ENCODE assay signal across 8 mouse cellular contexts in genomic region chr9:106789363-106789762, GRCm38 (mm10). TPM values are rescaled to one million over a fixed set of nuclear protein-coding genes. Genes with fewer than 3 reads are reported as not detected.
DNase-seq lines count a peak whose midpoint lies in the region; ATAC-seq and TF ChIP-seq lines count a peak whose summit lies in the region.

No protein-coding gene starts in this region.

- H3K36me3 ChIP-seq in MEL (ENCODE audit: control insufficient read depth in 1 of 2, insufficient read depth in 2 of 2, low read length in 2 of 2) = peaks cover 0 to 9% of the 10 kb centered on the region in 2 experiments; a peak in 2 of 4 replicates
- H3K36me3 ChIP-seq in hindbrain, embryonic 10.5 days = no peaks in the 10 kb centered on the region

- peak; percentile 48 for DNase-seq in heart, adult 11 months
- no peak for DNase-seq in heart, postnatal 25 days (ENCODE audit: low spot score)
- peak; percentile 81 for DNase-seq in MEL (ENCODE audit: low read depth, low spot score)
- peak; percentile 4 for DNase-seq in hindbrain, embryonic 10.5 days (ENCODE audit: low spot score)
- no peak for DNase-seq in layer of hippocampus, adult 8-10 months (ENCODE audit: low spot score in 2 of 2)
- no peak for DNase-seq in cerebellum, adult 11-12 months
- DNase-seq in cerebellum, postnatal 4 days (ENCODE audit: low spot score in 2 of 2) = no peak

- TF ChIP-seq CTCF in MEL (IDR thresholded peaks at IDR 0.05 in 2 of 3, conservative IDR thresholded peaks at IDR 0.05 in 1 of 3; ENCODE audit: control insufficient read depth in 1 of 3, insufficient read depth in 1 of 3, low read depth in 2 of 3, low read length in 3 of 3, poor library complexity in 1 of 3, severe bottlenecking in 1 of 3) = no peak

- H3K4me3 ChIP-seq in MEL (ENCODE audit: control insufficient read depth in 1 of 2, insufficient read depth in 1 of 2, low read depth in 2 of 2, low read length in 2 of 2) = peak overlapping the region; percentile 51 to 88
- H3K4me3 ChIP-seq in hindbrain, embryonic 10.5 days = peak overlapping the region; percentile 98

- TF ChIP-seq EP300 in MEL (IDR thresholded peaks at IDR 0.05; ENCODE audit: low read depth in 1 of 2, low read length in 2 of 2) = peak in 1 of 2 experiments; percentile 34; a peak in 2 of 4 replicates

- no peak for TF ChIP-seq POLR2A in MEL (IDR thresholded peaks at IDR 0.05; ENCODE audit: control insufficient read depth in 1 of 2, insufficient read depth in 1 of 2, low read depth in 1 of 2, low read length in 2 of 2, poor library complexity in 1 of 2)

- no peaks in the 10 kb centered on the region; a peak in 2 of 4 replicates for H3K27me3 ChIP-seq in MEL (ENCODE audit: control insufficient read depth in 1 of 2, insufficient read depth in 2 of 2, low read length in 2 of 2)
- H3K27me3 ChIP-seq in hindbrain, embryonic 10.5 days (ENCODE audit: insufficient read depth, poor library complexity, severe bottlenecking) = no peaks in the 10 kb centered on the region

- ATAC-seq in megakaryocyte progenitor cell, adult 5-6 weeks (replicated peaks; ENCODE audit: poor library complexity) = peak; percentile 43

- H3K4me1 ChIP-seq in MEL (ENCODE audit: control insufficient read depth in 1 of 2, insufficient read depth in 2 of 2, low read length in 2 of 2) = peaks cover 0 to 4% of the 10 kb centered on the region in 2 experiments; a peak in 1 of 4 replicates
- H3K4me1 ChIP-seq in hindbrain, embryonic 10.5 days (replicated peaks) = peaks cover 19% of the 10 kb centered on the region

- peak overlapping the region; percentile 78 for H3K27ac ChIP-seq in MEL (ENCODE audit: control insufficient read depth, low read depth, low read length)
- peak overlapping the region; percentile 99 for H3K27ac ChIP-seq in hindbrain, embryonic 10.5 days

- WGBS in hindbrain, embryonic 10.5 days = 22% methylated on average over 10 of the region's 10 CpGs

- H3K79me2 ChIP-seq in MEL (ENCODE audit: control insufficient read depth, insufficient read depth, low read length, poor library complexity) = peaks cover 29% of the 10 kb centered on the region

- TF ChIP-seq RAD21 in MEL (IDR thresholded peaks at IDR 0.05; ENCODE audit: low read depth, low read length) = no peak

- intact Hi-C loops in heart, postnatal 25 days (cut with DNase I) = loop anchor here (2.0 kb wide), 1 partner anchor 31 kb away; the partner anchor contains the start of gene Dcaf1

- H3K9ac ChIP-seq in MEL (ENCODE audit: control insufficient read depth, low read depth, low read length, poor library complexity, severe bottlenecking) = peak overlapping the region; percentile 98

- H3K9me3 ChIP-seq in MEL (replicated peaks; ENCODE audit: insufficient read depth, low read length) = no peaks in the 10 kb centered on the region
- no peaks in the 10 kb centered on the region for H3K9me3 ChIP-seq in hindbrain, embryonic 10.5 days

TF ChIP-seq in MEL, 35 proteins besides CTCF, POLR2A, EP300 and RAD21:
- no peak for TF ChIP-seq ELF1 (IDR thresholded peaks at IDR 0.05; ENCODE audit: low read depth, low read length)
- no peak for TF ChIP-seq JUND (IDR thresholded peaks at IDR 0.05; ENCODE audit: low read depth, low read length)
- TF ChIP-seq BHLHE40 (IDR thresholded peaks at IDR 0.05; ENCODE audit: borderline replicate concordance, low read depth, low read length) = no peak
- TF ChIP-seq ZKSCAN1 (IDR thresholded peaks at IDR 0.05; ENCODE audit: low read depth, low read length) = 0 out of 2 replicates have a peak, but pooled peaks have one; percentile 25
- TF ChIP-seq KAT2A (conservative IDR thresholded peaks at IDR 0.05; ENCODE audit: low read depth, low read length) = no peak
- no peak for TF ChIP-seq MAZ (IDR thresholded peaks at IDR 0.05; ENCODE audit: low read depth, low read length)
- TF ChIP-seq ETS1 (IDR thresholded peaks at IDR 0.05; ENCODE audit: low read depth, low read length) = 0 out of 2 replicates have a peak, but pooled peaks have one; percentile 24
- TF ChIP-seq MEF2A (IDR thresholded peaks at IDR 0.05; ENCODE audit: extremely low read depth, insufficient replicate concordance, low read depth, low read length, poor library complexity, severe bottlenecking) = no peak
- TF ChIP-seq E2F4 (IDR thresholded peaks at IDR 0.05; ENCODE audit: borderline replicate concordance, low read depth, low read length) = no peak
- no peak for TF ChIP-seq POLR2AphosphoS5 (IDR thresholded peaks at IDR 0.05; ENCODE audit: borderline replicate concordance, low read depth, low read length)
- TF ChIP-seq ZMIZ1 (IDR thresholded peaks at IDR 0.05; ENCODE audit: low read depth, low read length) = 0 out of 2 replicates have a peak, but pooled peaks have one; percentile 7
- peak; percentile 23 for TF ChIP-seq NELFE (IDR thresholded peaks at IDR 0.05; ENCODE audit: low read depth, low read length)
- no peak for TF ChIP-seq ZNF384 (IDR thresholded peaks at IDR 0.05; ENCODE audit: low read depth, low read length)
- peak; percentile 28; the same call in 1 of the 2 replicates for TF ChIP-seq SIN3A (IDR thresholded peaks at IDR 0.05; ENCODE audit: low read length)
- no peak for TF ChIP-seq TAL1 (IDR thresholded peaks at IDR 0.05; ENCODE audit: low read length)
- TF ChIP-seq ZC3H11A (IDR thresholded peaks at IDR 0.05; ENCODE audit: low read depth, low read length) = no peak
- TF ChIP-seq GATA1 (IDR thresholded peaks at IDR 0.05; ENCODE audit: low read depth, low read length) = no peak
- no peak for TF ChIP-seq USF2 (IDR thresholded peaks at IDR 0.05; ENCODE audit: borderline replicate concordance in 1 of 2, insufficient read depth in 1 of 2, low read depth in 1 of 2, low read length in 2 of 2)
- TF ChIP-seq POLR2AphosphoS2 (IDR thresholded peaks at IDR 0.05; ENCODE audit: low read length) = no peak
- 0 out of 2 replicates have a peak, but pooled peaks have one; percentile 40 for TF ChIP-seq CHD1 (IDR thresholded peaks at IDR 0.05; ENCODE audit: low read depth, low read length)
- no peak for TF ChIP-seq MYC (IDR thresholded peaks at IDR 0.05; ENCODE audit: low read depth, low read length)
- TF ChIP-seq MYB (IDR thresholded peaks at IDR 0.05; ENCODE audit: low read depth, low read length) = no peak
- TF ChIP-seq MXI1 (IDR thresholded peaks at IDR 0.05; ENCODE audit: low read depth, low read length) = no peak
- no peak for TF ChIP-seq CHD2 (IDR thresholded peaks at IDR 0.05; ENCODE audit: low read length)
- TF ChIP-seq MAFK (IDR thresholded peaks at IDR 0.05; ENCODE audit: borderline replicate concordance, low read depth, low read length) = no peak
- TF ChIP-seq RCOR1 (IDR thresholded peaks at IDR 0.05; ENCODE audit: low read depth, low read length) = no peak

RNA-seq across cellular contexts. Expression of gene Rad54l2, which starts 0.4 kb away (rescaled TPM):
- total RNA-seq in heart, postnatal 25 days (2021) = 1 to 10 TPM; 9.0 to 9.6 TPM
- 11.9 and 13.3 TPM in 2 replicates for total RNA-seq in MEL (2012; rRNA removed)
- 10 to 100 TPM; 15.5 to 27.2 TPM for polyA plus RNA-seq in MEL (2012; ENCODE audit: insufficient read depth in 1 of 2, insufficient read length in 2 of 2, low read depth in 1 of 2, low replicate concordance in 2 of 2, missing spikeins in 1 of 2)
- polyA plus RNA-seq in hindbrain, embryonic 10.5 days (2016; fragmentation: Nextera tagmentation; extraction: Ambion mirVana) = 9.0 and 10.4 TPM in 2 replicates
- total RNA-seq in megakaryocyte progenitor cell, adult 5-6 weeks (2015) = 11.4 and 12.8 TPM in 2 replicates
- 11.0 and 19.8 TPM in 2 replicates for total RNA-seq in megakaryocyte progenitor cell, adult 5-6 weeks (2017)
- 10 to 100 TPM; 17.3 to 21.1 (median 18.5) TPM for total RNA-seq in layer of hippocampus, adult 8-10 months (2022)

RNA-seq across cellular contexts. Expression of gene Dcaf1, which starts 32.3 kb away (rescaled TPM):
- total RNA-seq in heart, postnatal 25 days (2021) = 10 to 100 TPM; 23.3 to 29.6 TPM
- 56.3 and 57.3 TPM in 2 replicates for total RNA-seq in MEL (2012; rRNA removed)
- 100 to 1,000 TPM in 1 of 2 experiments, 10 to 100 TPM in 1; 58.7 to 131 TPM for polyA plus RNA-seq in MEL (2012; ENCODE audit: insufficient read depth in 1 of 2, insufficient read length in 2 of 2, low read depth in 1 of 2, low replicate concordance in 2 of 2, missing spikeins in 1 of 2)
- polyA plus RNA-seq in hindbrain, embryonic 10.5 days (2016; fragmentation: Nextera tagmentation; extraction: Ambion mirVana) = 27.5 and 27.7 TPM in 2 replicates
- total RNA-seq in megakaryocyte progenitor cell, adult 5-6 weeks (2015) = 67.7 and 74.1 TPM in 2 replicates
- 38.1 and 50.1 TPM in 2 replicates for total RNA-seq in megakaryocyte progenitor cell, adult 5-6 weeks (2017)
- 10 to 100 TPM; 30.4 to 35.2 (median 32.7) TPM for total RNA-seq in layer of hippocampus, adult 8-10 months (2022)

Comparison
In these comparisons a context has a peak if more than half of its experiments do, and no peak if none do; other contexts are left out.
1. DNase-seq: peak in heart, adult 11 months (single experiment), MEL (single experiment) and hindbrain, embryonic 10.5 days (single experiment); none in heart, postnatal 25 days (single experiment), layer of hippocampus, adult 8-10 months (0 of 2), cerebellum, adult 11-12 months (single experiment) and cerebellum, postnatal 4 days (0 of 2).